Mouse (Mus musculus): Measurements from ENCODE around the gene Hsd3b7. TPM values are rescaled to one million over a fixed set of nuclear protein-coding genes. Genes with fewer than 3 reads are reported as not detected.

Gene Hsd3b7
- polyA plus RNA-seq, 1 experiment from 2014 or later = 8.3 TPM

DNA sequence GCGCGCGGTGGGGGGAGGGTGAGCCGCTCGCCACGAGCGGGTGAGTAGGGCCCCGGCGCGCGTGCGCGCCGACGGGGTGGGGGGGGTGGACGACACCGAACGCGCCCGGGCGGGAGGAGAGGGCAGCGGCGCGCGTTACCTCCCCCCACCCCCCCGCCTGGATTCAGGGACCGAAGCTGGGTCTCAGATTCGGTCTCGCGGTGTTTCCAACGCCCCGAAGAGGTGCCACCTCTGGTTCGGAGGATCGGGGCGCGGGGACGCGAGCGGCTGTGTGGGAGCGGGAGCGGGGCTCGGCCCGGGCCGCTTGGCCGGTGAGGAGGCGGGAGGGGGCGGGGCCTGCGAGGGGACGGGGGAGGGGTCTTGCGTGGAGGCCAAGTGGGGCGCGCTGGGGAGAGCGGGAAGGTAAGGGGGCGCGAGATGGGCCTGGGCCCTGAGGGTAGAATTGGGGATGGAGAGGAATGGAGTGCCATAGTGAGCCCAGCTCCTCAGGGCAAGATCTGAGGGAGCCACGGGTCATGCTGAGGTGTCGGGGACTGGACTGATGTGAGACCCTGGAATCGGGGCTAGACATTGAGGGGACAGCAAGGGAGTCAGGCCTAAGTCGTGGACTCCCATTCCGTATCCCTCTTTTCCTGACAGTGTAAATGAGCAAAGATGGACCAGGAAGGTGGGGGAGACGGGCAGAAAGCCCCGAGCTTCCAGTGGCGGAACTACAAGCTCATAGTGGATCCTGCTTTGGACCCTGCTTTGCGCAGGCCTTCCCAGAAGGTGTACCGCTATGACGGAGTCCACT is 22.7 kb upstream of the Hsd3b7 start:
- Histone ChIP-seq H3K27me3 (no peaks in the 10 kb centered on the region), H3K4me2 (replicated peaks) (peak overlapping the region; percentile 80), H3K9me3 (no peaks in the 10 kb centered on the region), H3K4me1 (peaks cover 14% of the 10 kb centered on the region), H3K36me3 (peaks cover 43% of the 10 kb centered on the region), H3K4me3 (peak overlapping the region; percentile 99), H3K9ac (replicated peaks) (peak overlapping the region; percentile 95), H3K27ac (replicated peaks) (peak overlapping the region; percentile 97)
- WGBS = 3% methylated on average over 57 of the region's 66 CpGs
- ATAC-seq (ENCODE audit: low FRiP score, low read depth) = peak; percentile 53

DNA sequence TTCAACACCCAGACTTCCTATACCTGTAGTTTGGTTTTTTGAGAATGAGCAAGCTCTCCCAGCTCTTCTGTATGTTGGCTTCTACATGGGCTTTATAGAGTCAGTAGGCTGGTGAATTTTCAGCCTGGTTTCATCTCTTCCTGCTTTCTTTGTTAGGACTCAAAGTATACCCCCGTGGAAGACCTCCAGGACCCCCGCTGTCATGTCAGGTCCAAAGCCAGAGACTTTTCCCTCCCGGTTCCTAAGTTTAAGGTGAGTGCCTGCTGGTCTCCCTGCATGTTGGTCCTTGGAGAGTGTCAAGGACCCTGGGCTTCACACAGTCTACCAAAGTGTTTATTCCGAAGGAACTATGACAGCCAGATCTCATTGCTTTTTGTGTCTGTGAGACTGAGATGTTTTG is 22.1 kb upstream of the Hsd3b7 start:
- Histone ChIP-seq H3K9ac (replicated peaks) (peak overlapping the region; percentile 95), H3K9me3 (no peaks in the 10 kb centered on the region), H3K27me3 (no peaks in the 10 kb centered on the region), H3K4me1 (peaks cover 14% of the 10 kb centered on the region), H3K27ac (replicated peaks) (0 out of 2 replicates have a peak overlapping the region, but pooled peaks have one; percentile 97), H3K4me3 (peak overlapping the region; percentile 99), H3K36me3 (peaks cover 49% of the 10 kb centered on the region), H3K4me2 (replicated peaks) (peak overlapping the region; percentile 80)
- WGBS = 83% methylated on average over 4 of the region's 4 CpGs
- ATAC-seq (ENCODE audit: low FRiP score, low read depth) = no peak

DNA sequence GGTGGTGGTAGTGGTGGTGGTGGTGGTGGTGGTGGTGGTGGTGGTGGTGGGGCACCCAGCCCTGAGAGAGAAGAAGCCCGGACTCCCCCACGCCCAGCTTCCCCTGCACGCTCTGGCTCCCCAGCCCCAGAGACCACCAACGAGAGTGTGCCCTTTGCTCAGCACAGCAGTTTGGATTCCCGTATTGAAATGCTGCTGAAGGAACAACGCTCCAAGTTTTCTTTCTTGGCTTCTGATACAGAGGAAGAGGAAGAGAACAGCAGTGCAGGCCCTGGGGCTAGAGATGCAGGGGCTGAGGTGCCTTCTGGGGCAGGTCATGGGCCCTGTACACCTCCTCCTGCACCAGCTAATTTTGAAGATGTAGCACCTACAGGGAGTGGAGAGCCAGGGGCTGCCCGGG is 15.1 kb upstream of the Hsd3b7 start, which contains the start of gene Gm49388:
Gene Gm49388, plus strand, starts transcription at position 301 of the 400 bp plus-strand sequence.
- Histone ChIP-seq H3K36me3 (peaks cover 97% of the 10 kb centered on the region), H3K9me3 (no peaks in the 10 kb centered on the region), H3K4me3 (no peak within 1 kb of the TSS), H3K4me1 (no peaks in the 10 kb centered on the region), H3K4me2 (replicated peaks) (no peak within 1 kb of the TSS), H3K9ac (replicated peaks) (no peak within 1 kb of the TSS), H3K27me3 (no peaks in the 10 kb centered on the region), H3K27ac (replicated peaks) (no peak within 1 kb of the TSS)
- WGBS = 91% methylated on average over 6 of the region's 7 CpGs
- no peak for ATAC-seq (ENCODE audit: low FRiP score, low read depth)

DNA sequence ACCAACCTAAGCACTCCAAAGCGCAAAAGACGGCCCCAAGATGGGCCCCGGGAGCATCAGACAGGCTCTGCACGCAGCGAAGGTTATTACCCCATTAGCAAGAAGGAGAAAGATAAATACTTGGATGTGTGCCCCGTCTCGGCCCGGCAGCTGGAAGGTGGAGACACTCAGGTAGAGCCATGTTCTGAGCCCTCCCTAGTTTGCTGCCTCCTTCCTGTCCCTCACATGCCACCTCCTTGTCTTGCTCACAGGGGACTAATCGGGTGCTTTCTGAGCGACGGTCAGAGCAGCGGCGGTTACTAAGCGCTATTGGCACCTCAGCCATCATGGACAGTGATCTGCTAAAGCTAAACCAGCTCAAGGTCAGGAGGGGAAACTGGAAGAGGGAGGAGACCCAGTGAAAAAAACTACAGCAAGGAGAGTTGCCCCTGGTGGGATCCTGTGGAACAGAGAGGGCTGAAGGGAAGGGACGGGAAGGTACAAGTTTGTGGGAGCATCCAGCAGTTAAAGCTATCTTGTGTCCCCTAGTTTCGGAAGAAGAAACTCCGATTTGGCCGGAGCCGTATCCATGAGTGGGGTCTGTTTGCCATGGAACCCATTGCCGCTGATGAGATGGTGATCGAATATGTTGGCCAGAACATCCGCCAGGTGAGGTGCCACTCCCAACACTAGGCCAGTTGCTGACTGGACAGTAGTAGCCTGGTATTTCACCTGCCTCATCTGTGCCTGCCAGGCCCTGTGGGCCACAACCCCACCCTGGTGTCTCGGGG is 3.1 kb upstream of the Hsd3b7 start:
- H3K27me3 ChIP-seq = no peaks in the 10 kb centered on the region
- H3K36me3 ChIP-seq = peaks cover 78% of the 10 kb centered on the region
- no peak for ATAC-seq (ENCODE audit: low FRiP score, low read depth)
- H3K4me3 ChIP-seq = no peak overlapping the region
- H3K4me2 ChIP-seq (replicated peaks) = no peak overlapping the region
- no peak overlapping the region for H3K9ac ChIP-seq (replicated peaks)
- H3K27ac ChIP-seq (replicated peaks) = no peak overlapping the region
- H3K9me3 ChIP-seq = no peaks in the 10 kb centered on the region
- 0 out of 2 replicates have a peak, but pooled peaks cover 5% of the 10 kb centered on the region for H3K4me1 ChIP-seq
- 95% methylated on average over 23 of the region's 23 CpGs for WGBS

DNA sequence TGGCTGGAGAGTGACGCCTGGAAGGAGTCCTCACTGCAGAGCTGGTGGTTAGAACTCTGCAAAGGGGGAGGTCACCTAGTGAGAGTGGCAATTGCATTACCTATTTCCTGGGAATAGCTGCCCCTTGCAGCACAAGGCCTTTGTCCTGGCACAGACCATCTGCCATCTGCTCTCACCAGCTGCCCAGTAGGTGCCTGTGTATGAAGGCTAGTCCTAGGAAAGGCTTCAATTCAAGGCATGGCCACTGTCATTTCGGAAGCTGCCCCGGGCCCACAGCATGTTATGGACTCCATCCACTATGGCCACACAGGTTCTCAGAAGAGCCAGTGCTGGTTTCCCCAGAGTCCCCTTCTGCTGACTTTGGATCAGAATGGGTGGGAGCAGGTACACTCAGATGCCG is 1.8 kb upstream of the Hsd3b7 start:
- H3K4me1 ChIP-seq = 0 out of 2 replicates have a peak, but pooled peaks cover 5% of the 10 kb centered on the region
- no peaks in the 10 kb centered on the region for H3K9me3 ChIP-seq
- H3K4me2 ChIP-seq (replicated peaks) = no peak overlapping the region
- no peaks in the 10 kb centered on the region for H3K27me3 ChIP-seq
- peaks cover 69% of the 10 kb centered on the region for H3K36me3 ChIP-seq
- 89% methylated on average over 4 of the region's 4 CpGs for WGBS
- no peak for ATAC-seq (ENCODE audit: low FRiP score, low read depth)
- H3K9ac ChIP-seq (replicated peaks) = no peak overlapping the region
- H3K27ac ChIP-seq (replicated peaks) = no peak overlapping the region
- H3K4me3 ChIP-seq = no peak overlapping the region

DNA sequence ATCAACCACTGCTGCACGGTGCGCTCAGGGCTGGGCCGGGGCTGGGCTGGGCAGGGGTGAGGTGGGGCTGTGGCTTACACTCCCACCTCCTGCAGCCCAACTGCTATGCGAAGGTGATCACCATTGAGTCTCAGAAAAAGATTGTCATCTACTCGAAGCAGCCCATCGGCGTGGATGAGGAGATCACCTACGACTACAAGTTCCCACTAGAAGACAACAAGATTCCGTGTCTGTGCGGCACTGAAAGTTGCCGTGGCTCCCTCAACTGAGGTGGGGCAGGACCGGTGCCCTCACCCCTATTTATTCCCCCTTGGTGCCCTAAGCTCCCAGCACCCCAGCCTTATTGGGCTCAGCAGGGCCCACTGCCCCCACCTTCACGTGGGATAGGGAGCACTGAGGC is 1.2 kb upstream of the Hsd3b7 start:
- ATAC-seq (ENCODE audit: low FRiP score, low read depth) = no peak
- Histone ChIP-seq H3K36me3 (peaks cover 64% of the 10 kb centered on the region), H3K4me1 (0 out of 2 replicates have a peak, but pooled peaks cover 5% of the 10 kb centered on the region), H3K9ac (replicated peaks) (no peak overlapping the region), H3K27ac (replicated peaks) (no peak overlapping the region), H3K4me2 (replicated peaks) (no peak overlapping the region), H3K4me3 (no peak overlapping the region), H3K9me3 (no peaks in the 10 kb centered on the region), H3K27me3 (no peaks in the 10 kb centered on the region)
- 90% methylated on average over 13 of the region's 13 CpGs for WGBS

DNA sequence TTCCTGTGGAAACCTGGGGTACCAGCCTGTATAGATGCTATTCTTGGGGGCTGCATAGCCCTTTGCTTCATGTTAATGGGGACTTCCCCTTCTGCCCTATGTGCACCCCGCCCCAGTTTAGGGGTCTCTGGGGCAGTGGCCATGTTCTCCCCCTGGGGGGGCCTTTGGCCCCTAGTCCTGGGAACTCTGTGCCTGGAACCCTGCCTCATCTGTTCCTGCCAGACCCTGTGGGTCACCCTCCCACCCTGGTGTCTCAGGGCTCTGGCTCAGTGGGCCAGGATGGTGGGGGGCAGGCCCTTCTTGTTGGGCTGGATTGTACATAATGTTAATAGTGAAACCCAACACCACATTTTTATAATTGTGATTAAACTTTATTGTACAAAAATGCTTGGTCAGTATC is 666 bp upstream of the Hsd3b7 start:
- WGBS = 95% methylated on average over 1 of the region's 1 CpGs
- H3K27ac ChIP-seq (replicated peaks) = no peak overlapping the region
- no peaks in the 10 kb centered on the region for H3K9me3 ChIP-seq
- no peak overlapping the region for H3K9ac ChIP-seq (replicated peaks)
- H3K4me1 ChIP-seq = 0 out of 2 replicates have a peak, but pooled peaks cover 5% of the 10 kb centered on the region
- H3K36me3 ChIP-seq = peaks cover 60% of the 10 kb centered on the region
- H3K27me3 ChIP-seq = no peaks in the 10 kb centered on the region
- 0 out of 2 replicates have a peak, but pooled peaks have one; percentile 48 for ATAC-seq (ENCODE audit: low FRiP score, low read depth)
- H3K4me3 ChIP-seq = no peak overlapping the region
- no peak overlapping the region for H3K4me2 ChIP-seq (replicated peaks)

DNA sequence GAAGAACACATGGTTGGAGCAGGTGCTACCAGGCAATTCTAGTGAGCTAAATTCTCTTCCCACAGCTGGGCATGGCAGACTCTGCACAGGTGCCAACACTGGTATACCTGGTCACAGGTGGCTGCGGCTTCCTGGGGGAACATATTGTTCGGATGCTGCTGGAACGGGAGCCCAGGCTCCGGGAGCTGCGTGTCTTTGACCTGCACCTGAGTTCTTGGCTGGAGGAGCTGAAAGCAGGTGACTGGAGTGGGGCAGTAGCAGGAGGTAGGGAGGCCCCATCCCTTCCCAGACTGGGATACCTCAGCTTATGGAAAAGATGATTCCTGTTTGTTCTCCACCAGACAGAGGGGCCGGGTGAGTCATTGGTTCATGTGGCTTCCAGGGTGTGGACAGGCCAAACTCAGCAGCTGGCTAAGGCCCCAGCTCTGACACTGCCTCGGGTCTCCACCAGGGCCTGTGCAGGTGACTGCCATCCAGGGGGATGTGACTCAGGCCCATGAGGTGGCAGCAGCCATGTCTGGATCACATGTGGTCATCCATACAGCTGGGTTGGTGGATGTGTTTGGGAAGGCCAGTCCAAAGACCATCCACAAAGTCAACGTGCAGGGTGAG is 712 bp downstream of the Hsd3b7 start:
- 93% methylated on average over 8 of the region's 8 CpGs for WGBS
- Histone ChIP-seq H3K27me3 (no peaks in the 10 kb centered on the region), H3K4me1 (0 out of 2 replicates have a peak, but pooled peaks cover 5% of the 10 kb centered on the region), H3K9ac (replicated peaks) (no peak overlapping the region), H3K27ac (replicated peaks) (0 out of 2 replicates have a peak overlapping the region, but pooled peaks have one; percentile 1), H3K4me2 (replicated peaks) (no peak overlapping the region), H3K9me3 (no peaks in the 10 kb centered on the region), H3K36me3 (peaks cover 56% of the 10 kb centered on the region), H3K4me3 (no peak overlapping the region)
- no peak for ATAC-seq (ENCODE audit: low FRiP score, low read depth)

DNA sequence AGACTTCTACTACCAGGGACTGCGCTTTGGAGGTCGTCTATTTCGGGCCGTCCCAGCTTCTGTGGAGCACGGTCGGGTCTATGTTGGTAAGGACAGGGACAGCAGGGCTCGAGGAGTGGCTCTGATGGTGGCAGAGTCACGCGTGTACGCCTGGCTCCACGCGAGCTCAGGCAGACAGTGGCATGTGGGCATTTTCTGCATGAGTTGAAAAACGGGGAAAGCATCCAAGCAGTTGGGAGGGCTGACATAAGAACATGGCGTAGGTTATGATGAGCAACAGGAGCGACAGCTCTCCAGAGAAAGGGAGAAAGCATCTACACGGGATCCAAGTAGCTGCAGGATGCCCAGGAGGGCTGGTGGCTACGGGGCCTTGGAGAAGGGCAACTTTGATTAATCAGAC is 1.9 kb downstream of the Hsd3b7 start:
- WGBS = 95% methylated on average over 17 of the region's 17 CpGs
- Histone ChIP-seq H3K4me1 (0 out of 2 replicates have a peak, but pooled peaks cover 5% of the 10 kb centered on the region), H3K27ac (replicated peaks) (no peak overlapping the region), H3K36me3 (peaks cover 49% of the 10 kb centered on the region), H3K4me2 (replicated peaks) (no peak overlapping the region), H3K9me3 (no peaks in the 10 kb centered on the region), H3K27me3 (no peaks in the 10 kb centered on the region), H3K9ac (replicated peaks) (no peak overlapping the region), H3K4me3 (no peak overlapping the region)
- no peak for ATAC-seq (ENCODE audit: low FRiP score, low read depth)

DNA sequence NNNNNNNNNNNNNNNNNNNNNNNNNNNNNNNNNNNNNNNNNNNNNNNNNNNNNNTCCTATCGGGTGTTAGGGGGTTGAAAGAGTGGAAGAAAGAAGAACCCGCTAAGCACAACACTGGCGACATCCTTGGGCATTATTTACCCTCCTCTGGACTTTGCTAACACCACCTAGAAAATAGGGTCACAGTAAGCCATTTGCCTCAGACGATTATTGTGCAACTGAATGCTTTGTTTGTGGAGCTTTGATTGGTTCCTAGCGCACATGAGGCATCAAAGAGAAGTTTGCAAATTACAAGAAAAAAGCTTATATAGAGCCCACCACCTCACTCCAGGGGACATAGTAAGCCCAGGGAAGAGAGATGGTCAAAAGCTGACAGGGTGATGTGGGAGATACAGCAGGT is 8.4 kb downstream of the Hsd3b7 start:
- no peak overlapping the region for H3K4me2 ChIP-seq (replicated peaks)
- H3K9me3 ChIP-seq = no peaks in the 10 kb centered on the region
- H3K4me1 ChIP-seq = no peaks in the 10 kb centered on the region
- H3K9ac ChIP-seq (replicated peaks) = no peak overlapping the region
- 72% methylated on average over 5 of the region's 5 CpGs for WGBS
- no peak overlapping the region for H3K27ac ChIP-seq (replicated peaks)
- H3K36me3 ChIP-seq = peaks cover 45% of the 10 kb centered on the region
- H3K27me3 ChIP-seq = no peaks in the 10 kb centered on the region
- no peak for ATAC-seq (ENCODE audit: low FRiP score, low read depth)
- no peak overlapping the region for H3K4me3 ChIP-seq

DNA sequence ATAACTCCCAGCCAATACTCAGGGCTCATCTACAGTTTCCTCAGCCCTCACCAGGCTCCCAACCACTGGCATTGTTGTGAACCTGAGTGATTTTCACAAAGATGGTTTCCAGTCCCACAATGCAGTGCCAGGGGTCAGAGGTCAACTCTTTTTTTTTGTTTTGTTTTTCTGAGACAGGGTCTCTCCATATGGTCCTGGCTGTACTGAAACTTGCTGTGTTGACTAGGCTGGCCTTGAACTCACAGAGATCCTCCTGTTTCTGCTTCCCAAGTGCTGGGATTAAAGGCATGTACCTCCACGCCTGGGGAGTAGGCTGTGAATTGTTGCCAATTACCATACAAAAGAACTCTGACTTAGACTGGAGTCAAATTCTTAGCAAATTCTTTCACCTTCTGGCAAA is 9.4 kb downstream of the Hsd3b7 start:
- H3K27me3 ChIP-seq = no peaks in the 10 kb centered on the region
- H3K4me3 ChIP-seq = no peak overlapping the region
- H3K4me2 ChIP-seq (replicated peaks) = no peak overlapping the region
- H3K36me3 ChIP-seq = peaks cover 49% of the 10 kb centered on the region
- no peak overlapping the region for H3K9ac ChIP-seq (replicated peaks)
- 89% methylated on average over 1 of the region's 1 CpGs for WGBS
- no peaks in the 10 kb centered on the region for H3K4me1 ChIP-seq
- H3K9me3 ChIP-seq = no peaks in the 10 kb centered on the region
- ATAC-seq (ENCODE audit: low FRiP score, low read depth) = no peak
- H3K27ac ChIP-seq (replicated peaks) = no peak overlapping the region

DNA sequence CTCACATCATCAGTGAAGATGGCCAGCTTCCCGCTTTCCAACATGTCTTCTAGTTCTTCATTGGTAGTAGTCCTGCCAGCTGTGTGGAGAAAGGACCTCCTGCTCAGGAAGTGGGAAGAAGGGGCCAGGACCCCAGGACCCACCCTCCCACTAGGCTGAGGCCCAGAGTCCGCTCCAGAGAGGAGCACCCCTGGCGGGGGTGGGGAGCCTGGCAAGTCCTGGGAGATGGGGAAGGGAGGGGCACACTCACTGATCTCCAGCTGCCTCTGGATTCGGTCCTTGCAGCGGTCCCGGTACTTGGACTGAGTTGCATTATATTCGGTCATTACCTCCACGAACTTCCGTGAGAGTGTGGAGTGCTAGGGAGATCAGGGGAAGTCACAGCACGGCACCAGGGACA is 10.2 kb downstream of the Hsd3b7 start:
- peaks cover 47% of the 10 kb centered on the region for H3K36me3 ChIP-seq
- H3K4me1 ChIP-seq = no peaks in the 10 kb centered on the region
- WGBS = 79% methylated on average over 10 of the region's 10 CpGs
- no peak overlapping the region for H3K4me3 ChIP-seq
- H3K9ac ChIP-seq (replicated peaks) = no peak overlapping the region
- no peak overlapping the region for H3K4me2 ChIP-seq (replicated peaks)
- H3K9me3 ChIP-seq = no peaks in the 10 kb centered on the region
- H3K27ac ChIP-seq (replicated peaks) = no peak overlapping the region
- no peaks in the 10 kb centered on the region for H3K27me3 ChIP-seq
- ATAC-seq (ENCODE audit: low FRiP score, low read depth) = no peak
